Mouse (Mus musculus): ENCODE results near the gene Syt1. TPM values are rescaled to one million over a fixed set of nuclear protein-coding genes. Genes with fewer than 3 reads are reported as not detected.

The Syt1 gene
- polyA plus RNA-seq, 1 experiment, result not detected

GRCm38 (mm10) chr10:108870586-108870985 lies 140.2 kb downstream of the Syt1 start:
- TF ChIP-seq TAL1 (IDR thresholded peaks at IDR 0.05; ENCODE audit: low read length) (no peak), GATA1 (IDR thresholded peaks at IDR 0.05; ENCODE audit: low read length) (no peak)
- Histone ChIP-seq H3K36me3 (ENCODE audit: control insufficient read depth) (no peaks in the 10 kb centered on the region), H3K4me3 (replicated peaks) (no peak overlapping the region), H3K9me3 (ENCODE audit: control insufficient read depth, low read length) (peaks cover 8% of the 10 kb centered on the region; the same call in 1 of the 2 replicates), H3K27me3 (ENCODE audit: control insufficient read depth) (no peaks in the 10 kb centered on the region), H3K4me1 (ENCODE audit: control insufficient read depth) (no peaks in the 10 kb centered on the region)

DNA sequence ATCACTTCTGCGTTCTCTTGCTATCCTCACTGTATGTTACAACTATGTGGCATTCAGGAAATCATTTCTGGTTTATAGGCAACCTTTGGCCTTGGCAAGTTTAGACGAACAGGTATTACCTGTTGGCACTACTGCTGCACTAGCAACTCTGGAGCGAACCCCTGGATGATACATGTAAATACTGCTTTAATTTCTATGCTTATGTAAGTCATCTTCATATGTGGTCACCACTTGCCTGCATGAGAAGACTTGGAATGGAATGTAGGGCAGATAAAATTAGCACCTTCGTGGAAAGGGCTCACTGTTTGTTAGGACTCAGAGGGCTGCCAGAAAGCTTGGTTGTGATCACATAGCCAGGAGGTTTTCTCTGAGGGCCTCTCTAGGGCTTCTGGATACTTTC lies 142.6 kb downstream of the Syt1 start:
- TF ChIP-seq TAL1 (IDR thresholded peaks at IDR 0.05; ENCODE audit: low read length) (no peak), GATA1 (IDR thresholded peaks at IDR 0.05; ENCODE audit: low read length) (no peak)
- peaks cover 8% of the 10 kb centered on the region; the same call in 1 of the 2 replicates for H3K9me3 ChIP-seq (ENCODE audit: control insufficient read depth, low read length)
- H3K36me3 ChIP-seq (ENCODE audit: control insufficient read depth), result no peaks in the 10 kb centered on the region
- no peak overlapping the region for H3K4me3 ChIP-seq (replicated peaks)
- no peaks in the 10 kb centered on the region for H3K27me3 ChIP-seq (ENCODE audit: control insufficient read depth)
- H3K4me1 ChIP-seq (ENCODE audit: control insufficient read depth), result no peaks in the 10 kb centered on the region

- Histone ChIP-seq H3K36me3 (ENCODE audit: control insufficient read depth) (no peaks in the 10 kb centered on the region), H3K9me3 (ENCODE audit: control insufficient read depth, low read length) (peaks cover 8% of the 10 kb centered on the region; the same call in 1 of the 2 replicates), H3K4me3 (replicated peaks) (no peak overlapping the region), H3K4me1 (ENCODE audit: control insufficient read depth) (no peaks in the 10 kb centered on the region), H3K27me3 (ENCODE audit: control insufficient read depth) (no peaks in the 10 kb centered on the region)
- no peak for TF ChIP-seq GATA1 (IDR thresholded peaks at IDR 0.05; ENCODE audit: low read length)
Measured at GRCm38 (mm10) chr10:108867202-108867601, 143.6 kb downstream of the Syt1 start.

- no peak for TF ChIP-seq TAL1 (IDR thresholded peaks at IDR 0.05; ENCODE audit: low read length)
- TF ChIP-seq GATA1 (IDR thresholded peaks at IDR 0.05; ENCODE audit: low read length), result no peak
- Histone ChIP-seq H3K36me3 (ENCODE audit: control insufficient read depth) (no peaks in the 10 kb centered on the region), H3K4me3 (replicated peaks) (no peak overlapping the region), H3K4me1 (ENCODE audit: control insufficient read depth) (no peaks in the 10 kb centered on the region), H3K9me3 (ENCODE audit: control insufficient read depth, low read length) (peaks cover 8% of the 10 kb centered on the region; the same call in 1 of the 2 replicates), H3K27me3 (ENCODE audit: control insufficient read depth) (no peaks in the 10 kb centered on the region)
Measured at GRCm38 (mm10) chr10:108865586-108865985, 145.2 kb downstream of the Syt1 start.

DNA sequence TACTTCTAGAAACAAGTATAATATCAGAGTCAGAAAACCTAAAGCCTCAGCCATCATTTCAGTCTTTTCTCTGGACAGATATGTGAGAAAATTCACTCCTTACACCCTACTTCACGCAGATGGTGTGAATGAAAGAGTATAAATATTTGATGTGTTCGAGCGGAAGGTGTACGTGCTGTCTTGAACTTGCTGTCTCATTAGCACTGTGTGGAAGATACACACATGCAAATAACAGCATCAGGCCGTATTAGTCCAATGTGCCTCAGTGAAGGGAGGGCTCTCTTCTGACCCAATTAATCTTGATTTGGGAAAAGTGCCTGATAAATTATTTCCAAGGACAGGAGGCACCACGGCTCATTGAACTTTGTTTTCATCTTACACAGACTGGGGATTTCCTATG lies 154.8 kb downstream of the Syt1 start:
- no peak overlapping the region for H3K4me3 ChIP-seq (replicated peaks)
- TF ChIP-seq TAL1 (IDR thresholded peaks at IDR 0.05; ENCODE audit: low read length) (no peak), GATA1 (IDR thresholded peaks at IDR 0.05; ENCODE audit: low read length) (no peak)
- H3K36me3 ChIP-seq (ENCODE audit: control insufficient read depth), result no peaks in the 10 kb centered on the region
- H3K4me1 ChIP-seq (ENCODE audit: control insufficient read depth), result no peaks in the 10 kb centered on the region
- H3K27me3 ChIP-seq (ENCODE audit: control insufficient read depth), result no peaks in the 10 kb centered on the region
- no peaks in the 10 kb centered on the region; the same call in 1 of the 2 replicates for H3K9me3 ChIP-seq (ENCODE audit: control insufficient read depth, low read length)

GRCm38 (mm10) chr10:108852757-108853156 lies 158.0 kb downstream of the Syt1 start:
- Histone ChIP-seq H3K4me3 (replicated peaks) (no peak overlapping the region), H3K36me3 (ENCODE audit: control insufficient read depth) (no peaks in the 10 kb centered on the region), H3K9me3 (ENCODE audit: control insufficient read depth, low read length) (no peaks in the 10 kb centered on the region; the same call in 1 of the 2 replicates), H3K4me1 (ENCODE audit: control insufficient read depth) (no peaks in the 10 kb centered on the region), H3K27me3 (ENCODE audit: control insufficient read depth) (no peaks in the 10 kb centered on the region)
- TF ChIP-seq TAL1 (IDR thresholded peaks at IDR 0.05; ENCODE audit: low read length) (no peak), GATA1 (IDR thresholded peaks at IDR 0.05; ENCODE audit: low read length) (no peak)

- peaks cover 7% of the 10 kb centered on the region; the same call in 1 of the 2 replicates for H3K9me3 ChIP-seq (ENCODE audit: control insufficient read depth, low read length)
- H3K4me3 ChIP-seq (replicated peaks), result no peak overlapping the region
- H3K27me3 ChIP-seq (ENCODE audit: control insufficient read depth), result no peaks in the 10 kb centered on the region
- TF ChIP-seq TAL1 (IDR thresholded peaks at IDR 0.05; ENCODE audit: low read length), result no peak
- TF ChIP-seq GATA1 (IDR thresholded peaks at IDR 0.05; ENCODE audit: low read length), result no peak
- H3K36me3 ChIP-seq (ENCODE audit: control insufficient read depth), result no peaks in the 10 kb centered on the region
- H3K4me1 ChIP-seq (ENCODE audit: control insufficient read depth), result no peaks in the 10 kb centered on the region
Measured at GRCm38 (mm10) chr10:108837434-108837833, 173.3 kb downstream of the Syt1 start.

- Histone ChIP-seq H3K27me3 (ENCODE audit: control insufficient read depth) (no peaks in the 10 kb centered on the region), H3K4me1 (ENCODE audit: control insufficient read depth) (no peaks in the 10 kb centered on the region), H3K9me3 (ENCODE audit: control insufficient read depth, low read length) (peaks cover 2% of the 10 kb centered on the region; the same call in 1 of the 2 replicates), H3K4me3 (replicated peaks) (no peak overlapping the region), H3K36me3 (ENCODE audit: control insufficient read depth) (no peaks in the 10 kb centered on the region)
- TF ChIP-seq TAL1 (IDR thresholded peaks at IDR 0.05; ENCODE audit: low read length) (no peak), GATA1 (IDR thresholded peaks at IDR 0.05; ENCODE audit: low read length) (no peak)
Measured at GRCm38 (mm10) chr10:108832248-108832647, 178.5 kb downstream of the Syt1 start.

- Histone ChIP-seq H3K27me3 (ENCODE audit: control insufficient read depth) (no peaks in the 10 kb centered on the region), H3K36me3 (ENCODE audit: control insufficient read depth) (no peaks in the 10 kb centered on the region), H3K9me3 (ENCODE audit: control insufficient read depth, low read length) (no peaks in the 10 kb centered on the region), H3K4me1 (ENCODE audit: control insufficient read depth) (no peaks in the 10 kb centered on the region), H3K4me3 (replicated peaks) (no peak overlapping the region)
- TF ChIP-seq GATA1 (IDR thresholded peaks at IDR 0.05; ENCODE audit: low read length), result no peak
- no peak for TF ChIP-seq TAL1 (IDR thresholded peaks at IDR 0.05; ENCODE audit: low read length)
Measured at GRCm38 (mm10) chr10:108831801-108832200, 179.0 kb downstream of the Syt1 start.

DNA sequence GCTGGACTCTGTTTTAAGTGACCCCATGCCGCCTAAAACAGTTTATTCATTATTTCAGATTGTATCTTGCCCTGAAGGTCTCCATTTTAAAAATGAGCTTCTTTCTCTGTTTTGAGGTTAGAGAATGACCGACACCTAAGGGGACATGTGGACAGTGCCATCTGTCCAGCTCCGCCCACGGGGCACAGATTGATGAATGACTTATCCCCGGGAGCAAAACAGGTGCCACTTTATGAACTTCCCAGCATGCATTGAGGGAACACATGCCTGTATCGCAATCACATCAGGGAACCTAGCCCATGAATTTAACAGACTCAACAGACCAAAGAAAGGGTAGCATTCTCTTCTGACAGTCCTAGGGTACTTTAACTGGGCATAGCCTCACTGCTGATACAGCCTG lies 188.5 kb downstream of the Syt1 start:
- H3K27me3 ChIP-seq (ENCODE audit: control insufficient read depth), result no peaks in the 10 kb centered on the region
- H3K4me1 ChIP-seq (ENCODE audit: control insufficient read depth), result no peaks in the 10 kb centered on the region
- H3K36me3 ChIP-seq (ENCODE audit: control insufficient read depth), result no peaks in the 10 kb centered on the region
- peaks cover 18% of the 10 kb centered on the region for H3K9me3 ChIP-seq (ENCODE audit: control insufficient read depth, low read length)
- no peak overlapping the region for H3K4me3 ChIP-seq (replicated peaks)
- TF ChIP-seq TAL1 (IDR thresholded peaks at IDR 0.05; ENCODE audit: low read length) (no peak), GATA1 (IDR thresholded peaks at IDR 0.05; ENCODE audit: low read length) (no peak)

All from erythroblast, embryonic 14.5 days (primary cell).